Mouse (Mus musculus) liver, postnatal 0 days (tissue): ENCODE results near the gene Rtp2. TPM values are rescaled to one million over a fixed set of nuclear protein-coding genes. Genes with fewer than 3 reads are reported as not detected.

Experiments
- ATAC-seq: fragments of 200-750 bp; cut with Nextera tagmentation; 2 replicates; pipeline ENCODE4 v1.8.0; 2017; ENCODE audit warnings: mild to moderate bottlenecking, moderate library complexity
- DNase-seq: peaks from one replicate; pipeline ENCODE4 v3.0.0-alpha.2; 2016
- H3K27ac ChIP-seq: fragments of 300-500 bp; sonication (generic); 2 replicates; pipeline ENCODE4 v1.5.1; 2014; ENCODE audit warnings: antibody characterized with exemption, moderate library complexity, mild to moderate bottlenecking, low read depth
- H3K27me3 ChIP-seq: fragments of 300-500 bp; sonication (generic); 2 replicates; pipeline ENCODE4 v1.6.1; 2014; ENCODE audit warnings: low read length, control low read depth, mixed read lengths; ENCODE audit not compliant: insufficient read depth
- H3K36me3 ChIP-seq: fragments of 300-500 bp; sonication (generic); replicated peaks from 2 replicates; pipeline ENCODE4 v1.6.1; 2014; ENCODE audit warnings: mild to moderate bottlenecking, control low read depth, low read length, moderate library complexity, mixed read lengths; ENCODE audit not compliant: insufficient read depth
- H3K4me1 ChIP-seq: fragments of 300-500 bp; sonication (generic); 2 replicates; pipeline ENCODE4 v1.6.1; 2014; ENCODE audit warnings: antibody characterized with exemption, mild to moderate bottlenecking, control low read depth; ENCODE audit not compliant: insufficient read depth
- H3K4me2 ChIP-seq: fragments of 300-500 bp; sonication (generic); 2 replicates; pipeline ENCODE4 v1.6.1; 2014; ENCODE audit warnings: low read depth, mild to moderate bottlenecking, low read length, moderate library complexity, mixed read lengths
- H3K4me3 ChIP-seq: fragments of 300-500 bp; sonication (generic); 2 replicates; pipeline ENCODE4 v1.5.1; 2014; ENCODE audit warnings: low read depth, low read length
- H3K9ac ChIP-seq: fragments of 300-500 bp; sonication (generic); replicated peaks from 2 replicates; pipeline ENCODE4 v1.6.1; 2014; ENCODE audit warnings: mild to moderate bottlenecking, moderate library complexity
- H3K9me3 ChIP-seq: fragments of 300-500 bp; sonication (generic); 2 replicates; pipeline ENCODE4 v1.6.1; 2016; ENCODE audit warnings: mild to moderate bottlenecking, control low read depth, low read length, mixed read lengths
- CTCF ChIP-seq: sonication (generic); IDR thresholded peaks from 2 replicates; pipeline ENCODE4 v1.5.1; 2016; ENCODE audit warnings: antibody characterized with exemption, low read depth
- EP300 ChIP-seq: IDR thresholded peaks from 2 replicates; pipeline ENCODE4 v1.6.1; 2016; ENCODE audit warnings: antibody characterized with exemption, low read depth, mild to moderate bottlenecking
- WGBS: fragments of 180-500 bp; shearing (Covaris S2); extraction: QIAGEN DNeasy Blood & Tissue Kit; methylation state at CpG from one replicate; pipeline ENCODE4 v1.1.7; 2014; ENCODE audit not compliant: insufficient replicate concordance; 5-methylcytosine and 5-hydroxymethylcytosine counted together
- polyA plus RNA-seq: library from polyadenylated mRNA; unstranded; fragments of >200 nt; fragmentation: Nextera tagmentation; extraction: Ambion mirVana; gene quantifications from 2 replicates; pipeline ENCODE4 v1.2.1, GENCODE M21; 2015

The Rtp2 gene
- polyA plus RNA-seq, 1 experiment from 2014 or later, result not detected

GRCm38 (mm10) chr16:23953959-23954260 is 21.7 kb upstream of the Rtp2 start:
- Histone ChIP-seq H3K4me2 (no peak overlapping the region), H3K9me3 (no peaks in the 10 kb centered on the region), H3K4me3 (no peak overlapping the region), H3K27ac (no peak overlapping the region), H3K9ac (no peak overlapping the region), H3K27me3 (no peaks in the 10 kb centered on the region), H3K36me3 (no peaks in the 10 kb centered on the region), H3K4me1 (no peaks in the 10 kb centered on the region)
- no peak for TF ChIP-seq CTCF
- no peak for DNase-seq
- 6% methylated on average over 1 of the region's 1 CpGs for WGBS
- ATAC-seq, result no peak

- ATAC-seq (no peak), DNase-seq (peak; percentile 67)
- H3K4me3 ChIP-seq, result no peak overlapping the region
- H3K4me1 ChIP-seq, result no peaks in the 10 kb centered on the region
- H3K9ac ChIP-seq, result no peak overlapping the region
- no peak overlapping the region for H3K27ac ChIP-seq
- H3K36me3 ChIP-seq, result no peaks in the 10 kb centered on the region
- WGBS, result 52% methylated on average over 11 of the region's 11 CpGs
- H3K4me2 ChIP-seq, result no peak overlapping the region
- no peaks in the 10 kb centered on the region for H3K27me3 ChIP-seq
- no peaks in the 10 kb centered on the region for H3K9me3 ChIP-seq
- no peak for TF ChIP-seq EP300
- peak; percentile 79 for TF ChIP-seq CTCF
These were observed 21.2 kb upstream of the Rtp2 start for GRCm38 (mm10) chr16:23953189-23953958.

GRCm38 (mm10) chr16:23952101-23952727 is 20.0 kb upstream of the Rtp2 start:
- no peak for DNase-seq
- Histone ChIP-seq H3K27ac (no peak overlapping the region), H3K4me2 (no peak overlapping the region), H3K9me3 (no peaks in the 10 kb centered on the region), H3K4me3 (no peak overlapping the region), H3K36me3 (no peaks in the 10 kb centered on the region), H3K27me3 (no peaks in the 10 kb centered on the region), H3K4me1 (no peaks in the 10 kb centered on the region), H3K9ac (no peak overlapping the region)
- 60% methylated on average over 4 of the region's 4 CpGs for WGBS
- TF ChIP-seq EP300, result no peak
- TF ChIP-seq CTCF, result no peak
- no peak for ATAC-seq

- no peaks in the 10 kb centered on the region for H3K9me3 ChIP-seq
- H3K9ac ChIP-seq, result no peak overlapping the region
- no peaks in the 10 kb centered on the region for H3K27me3 ChIP-seq
- no peak overlapping the region for H3K27ac ChIP-seq
- TF ChIP-seq EP300 (no peak), CTCF (no peak)
- no peak for DNase-seq
- H3K4me1 ChIP-seq, result no peaks in the 10 kb centered on the region
- H3K36me3 ChIP-seq, result no peaks in the 10 kb centered on the region
- H3K4me3 ChIP-seq, result no peak overlapping the region
- no peak overlapping the region for H3K4me2 ChIP-seq
- ATAC-seq, result no peak
- 72% methylated on average over 6 of the region's 6 CpGs for WGBS
These were observed 15.5 kb upstream of the Rtp2 start for GRCm38 (mm10) chr16:23947654-23948053.

- WGBS, result 38% methylated on average over 3 of the region's 3 CpGs
- Histone ChIP-seq H3K9me3 (no peaks in the 10 kb centered on the region), H3K4me1 (no peaks in the 10 kb centered on the region), H3K4me3 (no peak overlapping the region), H3K27me3 (no peaks in the 10 kb centered on the region), H3K27ac (no peak overlapping the region), H3K9ac (no peak overlapping the region), H3K4me2 (no peak overlapping the region), H3K36me3 (no peaks in the 10 kb centered on the region)
- DNase-seq (no peak), ATAC-seq (no peak)
- TF ChIP-seq CTCF, result no peak
- no peak for TF ChIP-seq EP300
These were observed 12.6 kb upstream of the Rtp2 start for GRCm38 (mm10) chr16:23944801-23945200.

GRCm38 (mm10) chr16:23934397-23934796 is 2.2 kb upstream of the Rtp2 start:
- no peaks in the 10 kb centered on the region for H3K4me1 ChIP-seq
- TF ChIP-seq EP300 (no peak), CTCF (no peak)
- H3K9me3 ChIP-seq, result no peaks in the 10 kb centered on the region
- H3K4me2 ChIP-seq, result no peak overlapping the region
- no peaks in the 10 kb centered on the region for H3K27me3 ChIP-seq
- H3K27ac ChIP-seq, result no peak overlapping the region
- no peak for ATAC-seq
- DNase-seq, result no peak
- H3K9ac ChIP-seq, result no peak overlapping the region
- no peak overlapping the region for H3K4me3 ChIP-seq
- 64% methylated on average over 2 of the region's 2 CpGs for WGBS
- H3K36me3 ChIP-seq, result no peaks in the 10 kb centered on the region
